Mouse (Mus musculus): Measurements from ENCODE around the gene Grpel1. TPM values are rescaled to one million over a fixed set of nuclear protein-coding genes. Genes with fewer than 3 reads are reported as not detected.

Grpel1 gene
- polyA plus RNA-seq, 1 experiment = 46.3 TPM

GRCm38 (mm10) chr5:36457706-36458105, 7.1 kb upstream of the Grpel1 start:
- H3K4me3 ChIP-seq = no peak overlapping the region
- H3ac ChIP-seq (ENCODE audit: control insufficient read depth, insufficient read length) = no peak overlapping the region
- TF ChIP-seq MAX (IDR thresholded peaks at IDR 0.05; ENCODE audit: low read depth) (no peak), MYOG (IDR thresholded peaks at IDR 0.05; ENCODE audit: control insufficient read depth in 1 of 3, insufficient read depth in 1 of 3, insufficient read length in 2 of 3, low read depth in 2 of 3) (peak in 1 of 3 experiments; percentile 63), SRF (IDR thresholded peaks at IDR 0.05; ENCODE audit: control insufficient read depth, insufficient read length, low read depth) (no peak), POLR2A (IDR thresholded peaks at IDR 0.05; ENCODE audit: insufficient read length, low read depth) (no peak)
- no peaks in the 10 kb centered on the region for H3K36me3 ChIP-seq (ENCODE audit: control insufficient read depth, insufficient read depth)
- H3K79me2 ChIP-seq (ENCODE audit: control insufficient read depth, insufficient read depth) = no peaks in the 10 kb centered on the region
- peak overlapping the region; percentile 24 for H3K4me2 ChIP-seq (ENCODE audit: low read depth)
- no peaks in the 10 kb centered on the region for H3K27me3 ChIP-seq (ENCODE audit: control insufficient read depth, insufficient read depth, insufficient read length)

DNA sequence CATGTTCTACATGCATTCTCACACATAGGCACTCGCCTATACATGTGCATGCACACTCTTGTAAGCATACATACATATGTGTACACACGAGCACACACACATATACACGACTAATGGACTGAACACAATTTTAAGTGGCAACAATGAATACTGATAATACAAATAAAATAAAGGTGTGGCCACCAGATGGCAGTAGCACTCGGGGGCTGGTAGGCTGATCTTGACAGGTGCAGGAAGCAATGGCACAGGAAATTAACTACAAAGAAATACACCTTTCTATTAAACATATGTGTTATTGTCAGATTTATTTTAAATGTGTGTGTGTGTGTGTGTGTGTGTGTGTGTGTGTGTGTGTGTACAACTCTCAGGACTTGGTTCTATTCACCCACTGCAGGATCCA, 5.9 kb upstream of the Grpel1 start:
- TF ChIP-seq CEBPB (IDR thresholded peaks at IDR 0.05; ENCODE audit: insufficient read depth, poor library complexity, severe bottlenecking) (no peak), TCF3 (IDR thresholded peaks at IDR 0.05; ENCODE audit: insufficient read length, low read depth) (no peak), POLR2AphosphoS2 (IDR thresholded peaks at IDR 0.05; ENCODE audit: insufficient read length, low read depth) (no peak), USF1 (IDR thresholded peaks at IDR 0.05; ENCODE audit: low read depth) (no peak), MYOD1 (IDR thresholded peaks at IDR 0.05; ENCODE audit: control insufficient read depth in 1 of 3, insufficient read length in 2 of 3, low read depth in 2 of 3) (peak in 1 of 3 experiments; percentile 23), POLR2A (IDR thresholded peaks at IDR 0.05; ENCODE audit: insufficient read length, low read depth) (no peak)
- no peak overlapping the region for H3K4me3 ChIP-seq
- no peak overlapping the region for H3ac ChIP-seq (ENCODE audit: control insufficient read depth, insufficient read length)
- no peaks in the 10 kb centered on the region for H3K36me3 ChIP-seq (ENCODE audit: control insufficient read depth, insufficient read depth)
- H3K79me2 ChIP-seq (ENCODE audit: control insufficient read depth, insufficient read depth) = no peaks in the 10 kb centered on the region
- no peak overlapping the region for H3K4me2 ChIP-seq (ENCODE audit: low read depth)
- no peaks in the 10 kb centered on the region for H3K27me3 ChIP-seq (ENCODE audit: control insufficient read depth, insufficient read depth, insufficient read length)

- TF ChIP-seq POLR2AphosphoS2 (IDR thresholded peaks at IDR 0.05; ENCODE audit: insufficient read length, low read depth) (no peak), MAX (IDR thresholded peaks at IDR 0.05; ENCODE audit: low read depth) (no peak), E2F4 (IDR thresholded peaks at IDR 0.05; ENCODE audit: insufficient read depth) (no peak), MYOD1 (IDR thresholded peaks at IDR 0.05; ENCODE audit: control insufficient read depth in 1 of 3, insufficient read length in 2 of 3, low read depth in 2 of 3) (no peak), TCF3 (IDR thresholded peaks at IDR 0.05; ENCODE audit: insufficient read length, low read depth) (no peak), MYOG (IDR thresholded peaks at IDR 0.05; ENCODE audit: control insufficient read depth in 1 of 3, insufficient read depth in 1 of 3, insufficient read length in 2 of 3, low read depth in 2 of 3) (no peak), TCF12 (IDR thresholded peaks at IDR 0.05; ENCODE audit: insufficient read depth, poor library complexity, severe bottlenecking) (no peak), POLR2A (IDR thresholded peaks at IDR 0.05; ENCODE audit: insufficient read length, low read depth) (no peak), REST (IDR thresholded peaks at IDR 0.05; ENCODE audit: insufficient read depth, insufficient read length) (no peak), USF1 (IDR thresholded peaks at IDR 0.05; ENCODE audit: low read depth) (no peak), SRF (IDR thresholded peaks at IDR 0.05; ENCODE audit: control insufficient read depth, insufficient read length, low read depth) (no peak), CEBPB (IDR thresholded peaks at IDR 0.05; ENCODE audit: insufficient read depth, poor library complexity, severe bottlenecking) (no peak)
- no peaks in the 10 kb centered on the region for H3K36me3 ChIP-seq (ENCODE audit: control insufficient read depth, insufficient read depth)
- H3K4me2 ChIP-seq (ENCODE audit: low read depth) = peak overlapping the region; percentile 20
- no peaks in the 10 kb centered on the region for H3K27me3 ChIP-seq (ENCODE audit: control insufficient read depth, insufficient read depth, insufficient read length)
- H3K4me3 ChIP-seq = no peak overlapping the region
- H3ac ChIP-seq (ENCODE audit: control insufficient read depth, insufficient read length) = no peak overlapping the region
- H3K79me2 ChIP-seq (ENCODE audit: control insufficient read depth, insufficient read depth) = peaks cover 7% of the 10 kb centered on the region
Measured at GRCm38 (mm10) chr5:36460712-36461111, 4.1 kb upstream of the Grpel1 start.

DNA sequence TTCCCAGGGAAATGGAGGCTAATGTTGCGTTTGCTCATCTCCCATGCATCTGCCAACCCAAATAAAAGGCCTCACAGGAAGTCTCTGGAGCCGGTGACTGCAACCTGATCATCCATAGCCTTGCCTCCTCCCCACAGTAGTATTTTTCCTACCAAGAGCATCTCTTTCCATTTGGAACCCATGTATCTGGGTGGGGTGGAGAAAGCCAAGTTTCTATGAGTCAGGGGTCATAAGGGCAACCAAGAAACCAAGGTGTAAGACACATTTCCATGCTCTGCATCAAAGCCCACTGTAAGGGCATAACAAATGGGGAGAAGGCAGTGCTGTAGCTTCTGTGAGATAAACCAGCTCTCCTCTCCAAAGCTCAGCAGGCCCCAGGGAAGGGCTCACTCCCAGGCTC, 3.6 kb upstream of the Grpel1 start:
- Histone ChIP-seq H3K27me3 (ENCODE audit: control insufficient read depth, insufficient read depth, insufficient read length) (no peaks in the 10 kb centered on the region), H3ac (ENCODE audit: control insufficient read depth, insufficient read length) (no peak overlapping the region), H3K4me3 (no peak overlapping the region), H3K79me2 (ENCODE audit: control insufficient read depth, insufficient read depth) (peaks cover 12% of the 10 kb centered on the region), H3K4me2 (ENCODE audit: low read depth) (peak overlapping the region; percentile 20), H3K36me3 (ENCODE audit: control insufficient read depth, insufficient read depth) (no peaks in the 10 kb centered on the region)
- TF ChIP-seq MYOG (IDR thresholded peaks at IDR 0.05; ENCODE audit: control insufficient read depth in 1 of 3, insufficient read depth in 1 of 3, insufficient read length in 2 of 3, low read depth in 2 of 3) (no peak), POLR2AphosphoS2 (IDR thresholded peaks at IDR 0.05; ENCODE audit: insufficient read length, low read depth) (no peak)

DNA sequence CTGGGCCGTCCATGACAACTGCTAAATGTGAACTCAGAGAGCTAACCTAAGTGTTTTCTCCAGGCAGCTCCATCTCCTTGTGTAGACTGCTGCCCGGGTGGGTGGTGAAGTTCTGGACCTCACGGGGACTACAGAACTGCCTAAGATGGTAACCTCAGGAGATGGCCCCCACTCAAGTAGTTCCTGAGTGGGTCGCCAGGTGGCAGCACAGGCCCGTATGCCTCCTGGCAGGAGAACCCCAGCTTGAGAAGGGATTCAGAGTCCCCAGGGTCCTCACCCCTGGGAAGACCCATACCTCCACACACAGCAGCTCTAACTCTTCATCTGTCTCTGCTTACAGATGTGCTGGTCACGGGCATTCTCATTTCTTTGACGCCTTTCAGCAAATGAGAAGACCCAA, 2.0 kb upstream of the Grpel1 start:
- no peak overlapping the region for H3K4me3 ChIP-seq
- H3K36me3 ChIP-seq (ENCODE audit: control insufficient read depth, insufficient read depth) = no peaks in the 10 kb centered on the region
- no peaks in the 10 kb centered on the region for H3K27me3 ChIP-seq (ENCODE audit: control insufficient read depth, insufficient read depth, insufficient read length)
- peaks cover 28% of the 10 kb centered on the region for H3K79me2 ChIP-seq (ENCODE audit: control insufficient read depth, insufficient read depth)
- no peak overlapping the region for H3ac ChIP-seq (ENCODE audit: control insufficient read depth, insufficient read length)
- TF ChIP-seq TCF3 (IDR thresholded peaks at IDR 0.05; ENCODE audit: insufficient read length, low read depth) = no peak
- TF ChIP-seq MAX (IDR thresholded peaks at IDR 0.05; ENCODE audit: low read depth) = no peak
- no peak for TF ChIP-seq TCF12 (IDR thresholded peaks at IDR 0.05; ENCODE audit: insufficient read depth, poor library complexity, severe bottlenecking)
- TF ChIP-seq MYOG (IDR thresholded peaks at IDR 0.05; ENCODE audit: control insufficient read depth in 1 of 3, insufficient read depth in 1 of 3, insufficient read length in 2 of 3, low read depth in 2 of 3) = no peak
- no peak for TF ChIP-seq CEBPB (IDR thresholded peaks at IDR 0.05; ENCODE audit: insufficient read depth, poor library complexity, severe bottlenecking)
- no peak for TF ChIP-seq POLR2AphosphoS2 (IDR thresholded peaks at IDR 0.05; ENCODE audit: insufficient read length, low read depth)
- no peak overlapping the region for H3K4me2 ChIP-seq (ENCODE audit: low read depth)

Measured in myocyte (in vitro differentiated cells).